Mouse (Mus musculus): Measurements from ENCODE around the gene Xlr5a. TPM values are rescaled to one million over a fixed set of nuclear protein-coding genes. Genes with fewer than 3 reads are reported as not detected.
A peak's percentile ranks its signal among the peaks of the same experiment; 100 is the strongest.
"Not testable (repeated sequence)": the region's sequence is repeated elsewhere in the genome, so short reads cannot be mapped to it uniquely, and the experiment has no call there.

Gene Xlr5a
- not detected in 2 replicates for polyA plus RNA-seq (2014; fragmentation: Nextera tagmentation; extraction: Ambion mirVana)

GRCm38 (mm10) chrX:73292876-73293275, at the start of gene Xlr5a, which contains the start of gene Xlr5c:
TSS of gene Xlr5a (minus strand) at chrX:73292976.
TSS of gene Xlr5c (minus strand) at chrX:73292976.
- not testable (repeated sequence) for DNase-seq; H3K9me3 ChIP-seq (ENCODE audit: low read depth, low read length)

DNA sequence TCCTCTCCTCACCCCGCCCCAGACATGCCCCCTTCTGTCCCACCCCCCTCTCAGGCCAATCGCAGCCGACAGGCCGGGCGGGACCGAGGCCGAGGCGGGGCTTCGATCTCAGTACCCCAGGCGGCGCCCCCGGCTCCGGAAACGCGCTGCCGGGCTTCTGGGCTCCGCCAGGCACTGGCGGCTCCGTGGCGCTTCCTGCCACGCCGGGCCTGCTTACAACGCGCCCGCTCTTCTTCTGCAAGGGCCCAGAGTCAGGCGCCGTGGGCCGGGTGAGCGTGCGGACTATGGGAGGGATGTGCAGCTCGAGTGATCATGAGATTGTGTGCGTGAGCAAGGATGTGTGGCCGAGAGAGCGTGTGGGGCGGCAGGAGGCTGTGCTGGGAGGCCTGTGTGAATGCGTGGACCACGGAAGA, 49.7 kb upstream of the Xlr5a start, which contains the start of gene Zfp275:
TSS of gene Zfp275 (plus strand) at position 139 of the 413 bp plus-strand sequence.
- Histone ChIP-seq H3K27ac (ENCODE audit: low read depth) (peak within 1 kb of the TSS; percentile 58; the same call in 1 of the 2 replicates), H3K9me3 (ENCODE audit: low read depth, low read length) (no peaks in the 10 kb centered on the region), H3K36me3 (ENCODE audit: insufficient read depth) (0 out of 2 replicates have a peak, but pooled peaks cover 7% of the 10 kb centered on the region), H3K4me3 (ENCODE audit: low read depth, low read length) (peak within 1 kb of the TSS; percentile 59), H3K4me1 (ENCODE audit: insufficient read depth) (no peaks in the 10 kb centered on the region), H3K9ac (peak within 1 kb of the TSS; percentile 75), H3K4me2 (peak within 1 kb of the TSS; percentile 62), H3K27me3 (ENCODE audit: insufficient read depth, low read length) (no peaks in the 10 kb centered on the region)
- TF ChIP-seq CTCF (IDR thresholded peaks at IDR 0.05; ENCODE audit: low read depth), result no peak
- WGBS, result 16% methylated on average over 37 of the region's 37 CpGs
- DNase-seq (peak; percentile 88), ATAC-seq (ENCODE audit: insufficient read depth) (peak; percentile 98)

More at GRCm38 (mm10) chrX:73292876-73293275, at the start of gene Xlr5a, which contains the start of gene Xlr5c:
- WGBS, result 94% methylated on average over 8 of the region's 17 CpGs
- not testable (repeated sequence) for H3K4me2 ChIP-seq; H3K27ac ChIP-seq (ENCODE audit: low read depth); H3K4me3 ChIP-seq (ENCODE audit: low read depth, low read length); H3K9ac ChIP-seq; H3K4me1 ChIP-seq (ENCODE audit: insufficient read depth); ATAC-seq (ENCODE audit: insufficient read depth); H3K36me3 ChIP-seq (ENCODE audit: insufficient read depth); H3K27me3 ChIP-seq (ENCODE audit: insufficient read depth, low read length)

GRCm38 (mm10) chrX:73342068-73342467, 49.3 kb upstream of the Xlr5a start:
- H3K4me3 ChIP-seq (ENCODE audit: low read depth, low read length), result peak overlapping the region; percentile 59
- H3K9ac ChIP-seq, result no peak overlapping the region
- no peaks in the 10 kb centered on the region for H3K27me3 ChIP-seq (ENCODE audit: insufficient read depth, low read length)
- peak; percentile 39; the same call in 1 of the 2 replicates for ATAC-seq (ENCODE audit: insufficient read depth)
- DNase-seq, result no peak
- H3K36me3 ChIP-seq (ENCODE audit: insufficient read depth), result 0 out of 2 replicates have a peak, but pooled peaks cover 7% of the 10 kb centered on the region
- no peaks in the 10 kb centered on the region for H3K4me1 ChIP-seq (ENCODE audit: insufficient read depth)
- H3K27ac ChIP-seq (ENCODE audit: low read depth), result no peak overlapping the region
- WGBS, result 23% methylated on average over 3 of the region's 3 CpGs
- H3K9me3 ChIP-seq (ENCODE audit: low read depth, low read length), result no peaks in the 10 kb centered on the region
- TF ChIP-seq CTCF (IDR thresholded peaks at IDR 0.05; ENCODE audit: low read depth), result no peak
- peak overlapping the region; percentile 62 for H3K4me2 ChIP-seq

- H3K9ac ChIP-seq, result no peak overlapping the region
- TF ChIP-seq CTCF (IDR thresholded peaks at IDR 0.05; ENCODE audit: low read depth), result no peak
- no peaks in the 10 kb centered on the region for H3K9me3 ChIP-seq (ENCODE audit: low read depth, low read length)
- H3K4me2 ChIP-seq, result no peak overlapping the region
- H3K4me1 ChIP-seq (ENCODE audit: insufficient read depth), result no peaks in the 10 kb centered on the region
- 53% methylated on average over 1 of the region's 1 CpGs for WGBS
- ATAC-seq (ENCODE audit: insufficient read depth) (no peak), DNase-seq (no peak)
- no peaks in the 10 kb centered on the region for H3K27me3 ChIP-seq (ENCODE audit: insufficient read depth, low read length)
- H3K4me3 ChIP-seq (ENCODE audit: low read depth, low read length), result no peak overlapping the region
- H3K27ac ChIP-seq (ENCODE audit: low read depth), result no peak overlapping the region
- H3K36me3 ChIP-seq (ENCODE audit: insufficient read depth), result 0 out of 2 replicates have a peak, but pooled peaks cover 7% of the 10 kb centered on the region
Measured at GRCm38 (mm10) chrX:73341473-73341872, 48.7 kb upstream of the Xlr5a start.

DNA sequence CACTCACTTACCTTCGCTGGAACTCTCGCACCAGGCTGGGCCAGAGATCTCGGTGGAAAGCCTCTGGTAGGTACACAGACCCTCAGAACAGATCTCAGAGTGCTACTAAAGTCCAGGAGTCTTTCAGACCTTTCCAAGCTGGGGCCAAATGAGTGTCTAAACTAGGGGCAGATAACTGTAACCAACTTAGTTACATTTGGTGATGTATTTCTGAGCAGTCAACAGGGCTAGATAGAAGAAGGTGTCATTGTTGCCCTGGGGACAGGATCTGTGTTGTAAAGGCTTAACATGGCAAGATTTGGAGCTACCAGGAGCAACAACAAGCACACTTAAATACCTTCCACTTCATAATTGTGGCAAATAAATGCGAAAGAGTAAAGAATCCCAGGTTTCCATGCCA, 44.0 kb upstream of the Xlr5a start, which contains the start of gene Gm45015:
TSS of gene Gm45015 (minus strand) at position 101 of the 400 bp plus-strand sequence.
- WGBS, result 82% methylated on average over 4 of the region's 4 CpGs
- no peak for TF ChIP-seq CTCF (IDR thresholded peaks at IDR 0.05; ENCODE audit: low read depth)
- DNase-seq (no peak), ATAC-seq (ENCODE audit: insufficient read depth) (no peak)
- no peak within 1 kb of the TSS for H3K4me3 ChIP-seq (ENCODE audit: low read depth, low read length)
- H3K9me3 ChIP-seq (ENCODE audit: low read depth, low read length), result no peaks in the 10 kb centered on the region
- no peak within 1 kb of the TSS for H3K27ac ChIP-seq (ENCODE audit: low read depth)
- H3K36me3 ChIP-seq (ENCODE audit: insufficient read depth), result no peaks in the 10 kb centered on the region
- no peaks in the 10 kb centered on the region for H3K4me1 ChIP-seq (ENCODE audit: insufficient read depth)
- H3K9ac ChIP-seq, result no peak within 1 kb of the TSS
- no peaks in the 10 kb centered on the region for H3K27me3 ChIP-seq (ENCODE audit: insufficient read depth, low read length)
- H3K4me2 ChIP-seq, result no peak within 1 kb of the TSS

- H3K27ac ChIP-seq (ENCODE audit: low read depth), result no peak overlapping the region
- no peaks in the 10 kb centered on the region for H3K4me1 ChIP-seq (ENCODE audit: insufficient read depth)
- no peak for TF ChIP-seq CTCF (IDR thresholded peaks at IDR 0.05; ENCODE audit: low read depth)
- H3K36me3 ChIP-seq (ENCODE audit: insufficient read depth), result no peaks in the 10 kb centered on the region
- H3K9me3 ChIP-seq (ENCODE audit: low read depth, low read length), result no peaks in the 10 kb centered on the region
- H3K27me3 ChIP-seq (ENCODE audit: insufficient read depth, low read length), result no peaks in the 10 kb centered on the region
- H3K9ac ChIP-seq, result no peak overlapping the region
- ATAC-seq (ENCODE audit: insufficient read depth), result no peak
- no peak overlapping the region for H3K4me2 ChIP-seq
- no peak overlapping the region for H3K4me3 ChIP-seq (ENCODE audit: low read depth, low read length)
- no peak for DNase-seq
Measured at GRCm38 (mm10) chrX:73333548-73333947, 40.8 kb upstream of the Xlr5a start.

GRCm38 (mm10) chrX:73327215-73327614, 34.4 kb upstream of the Xlr5a start:
- Histone ChIP-seq H3K9me3 (ENCODE audit: low read depth, low read length) (no peaks in the 10 kb centered on the region), H3K4me2 (no peak overlapping the region), H3K27me3 (ENCODE audit: insufficient read depth, low read length) (no peaks in the 10 kb centered on the region), H3K9ac (no peak overlapping the region), H3K36me3 (ENCODE audit: insufficient read depth) (no peaks in the 10 kb centered on the region), H3K4me3 (ENCODE audit: low read depth, low read length) (no peak overlapping the region), H3K4me1 (ENCODE audit: insufficient read depth) (no peaks in the 10 kb centered on the region), H3K27ac (ENCODE audit: low read depth) (no peak overlapping the region)
- DNase-seq, result no peak
- no peak for TF ChIP-seq CTCF (IDR thresholded peaks at IDR 0.05; ENCODE audit: low read depth)
- WGBS, result 65% methylated on average over 2 of the region's 2 CpGs
- ATAC-seq (ENCODE audit: insufficient read depth), result no peak

Measured in lung, embryonic 14.5 days (tissue).